Mouse (Mus musculus) liver, embryonic 18 days (tissue): ENCODE data around the gene Spast. TPM values are rescaled to one million over a fixed set of nuclear protein-coding genes. Genes with fewer than 3 reads are reported as not detected.

Source experiments
- polyA plus RNA-seq: library from polyadenylated mRNA; depleted of rRNA; stranded (reverse); fragments of >200 nt; gene quantifications from 2 replicates; pipeline ENCODE4 v1.2.3, GENCODE M21; 2012; rRNA removed

Spast gene
- 3.8 and 4.2 TPM in 2 replicates for polyA plus RNA-seq

GRCm38 (mm10) chr17:74338937-74339804, at the start of gene Spast:
Gene Spast, plus strand, starts transcription at chr17:74338987.

GRCm38 (mm10) chr17:74295026-74295970, 43.5 kb upstream of the Spast start, which contains the start of gene Memo1:
Gene Memo1, minus strand, starts transcription at chr17:74295521.

GRCm38 (mm10) chr17:74323844-74324243, 14.9 kb upstream of the Spast start, which contains the start of gene Dpy30:
Gene Dpy30, minus strand, starts transcription at chr17:74323944.

GRCm38 (mm10) chr17:74395383-74396065, 56.7 kb downstream of the Spast start, which contains the start of gene Slc30a6:
Gene Slc30a6, plus strand, starts transcription at chr17:74395608.

Other genes with a start within 250 kb of the Spast start
- gene Memo1, start 43.5 kb upstream of the Spast start, polyA plus RNA-seq: 30.8 and 31.1 TPM in 2 replicates
- 60.8 and 61.2 TPM in 2 replicates for gene Dpy30, start 15.0 kb upstream of the Spast start, polyA plus RNA-seq
- 10.0 and 11.4 TPM in 2 replicates for gene Slc30a6, start 56.6 kb downstream of the Spast start, polyA plus RNA-seq
- gene Nlrc4, start 120.2 kb downstream of the Spast start, polyA plus RNA-seq: 0.38 and 0.40 TPM in 2 replicates
- gene Yipf4, start 150.5 kb downstream of the Spast start, polyA plus RNA-seq: 24.1 and 25.5 TPM in 2 replicates
- 22.1 and 25.7 TPM in 2 replicates for gene Birc6, start 189.3 kb downstream of the Spast start, polyA plus RNA-seq